Mouse (Mus musculus) midbrain, postnatal 0 days (tissue): Measurements from ENCODE around the gene Drp2. TPM values are rescaled to one million over a fixed set of nuclear protein-coding genes. Genes with fewer than 3 reads are reported as not detected.

ENCODE experiments used
- ATAC-seq: fragments of 200-750 bp; cut with Nextera tagmentation; 2 replicates; pipeline ENCODE4 v1.8.0; 2017; ENCODE audit warnings: moderate number of reproducible peaks, mild to moderate bottlenecking, moderate TSS enrichment, moderate library complexity; ENCODE audit not compliant: low FRiP score
- DNase-seq: peaks from one replicate; pipeline ENCODE4 v3.0.0-alpha.2; 2015; ENCODE audit warnings: low spot score
- H3K27ac ChIP-seq: fragments of 300-500 bp; sonication (generic); 2 replicates; pipeline ENCODE4 v1.5.1; 2014; ENCODE audit warnings: low read depth, mild to moderate bottlenecking, low read length, mixed read lengths
- H3K27me3 ChIP-seq: fragments of 300-500 bp; sonication (generic); 2 replicates; pipeline ENCODE4 v1.6.1; 2014; ENCODE audit warnings: low read length, control low read depth, mixed read lengths; ENCODE audit not compliant: insufficient read depth
- H3K36me3 ChIP-seq: fragments of 300-500 bp; sonication (generic); 2 replicates; pipeline ENCODE4 v1.6.1; 2014; ENCODE audit warnings: low read length, control low read depth, mixed read lengths; ENCODE audit not compliant: insufficient read depth
- H3K4me1 ChIP-seq: fragments of 300-500 bp; sonication (generic); 2 replicates; pipeline ENCODE4 v1.6.1; 2014; ENCODE audit warnings: mild to moderate bottlenecking, control low read depth, antibody characterized with exemption, low read length, mixed read lengths; ENCODE audit not compliant: insufficient read depth
- H3K4me2 ChIP-seq: fragments of 300-500 bp; sonication (generic); 2 replicates; pipeline ENCODE4 v1.6.1; 2014; ENCODE audit warnings: low read depth, mild to moderate bottlenecking, low read length, mixed read lengths; ENCODE audit not compliant: poor library complexity, severe bottlenecking
- H3K4me3 ChIP-seq: fragments of 300-500 bp; sonication (generic); 2 replicates; pipeline ENCODE4 v1.5.1; 2014; ENCODE audit warnings: low read depth, mild to moderate bottlenecking, low read length, moderate library complexity
- H3K9ac ChIP-seq: fragments of 300-500 bp; sonication (generic); replicated peaks from 2 replicates; pipeline ENCODE4 v1.6.1; 2014; ENCODE audit warnings: mild to moderate bottlenecking, low read length, moderate library complexity, mixed read lengths; ENCODE audit not compliant: poor library complexity, severe bottlenecking
- H3K9me3 ChIP-seq: fragments of 300-500 bp; sonication (generic); 2 replicates; pipeline ENCODE4 v1.6.1; 2016; ENCODE audit warnings: low read length, control low read depth
- CTCF ChIP-seq: IDR thresholded peaks from 2 replicates; pipeline ENCODE4 v1.5.1; 2016; ENCODE audit warnings: antibody characterized with exemption, mild to moderate bottlenecking
- WGBS: fragments of 180-500 bp; shearing (Covaris S2); extraction: QIAGEN DNeasy Blood & Tissue Kit; methylation state at CpG from one replicate; pipeline ENCODE4 v1.1.7; 2014; 5-methylcytosine and 5-hydroxymethylcytosine counted together
- polyA plus RNA-seq: library from polyadenylated mRNA; unstranded; fragments of >200 nt; fragmentation: Nextera tagmentation; extraction: Ambion mirVana; gene quantifications from 2 replicates; pipeline ENCODE4 v1.2.1, GENCODE M21; 2015
- total RNA-seq: library from RNA; depleted of rRNA; stranded (reverse); fragments of >200 nt; gene quantifications from 2 replicates; pipeline ENCODE4 v1.2.3, GENCODE M21; 2014

Gene Drp2
- total and polyA plus RNA-seq, 2 experiments from 2014 or later = 9.5 to 37.2 TPM

DNA sequence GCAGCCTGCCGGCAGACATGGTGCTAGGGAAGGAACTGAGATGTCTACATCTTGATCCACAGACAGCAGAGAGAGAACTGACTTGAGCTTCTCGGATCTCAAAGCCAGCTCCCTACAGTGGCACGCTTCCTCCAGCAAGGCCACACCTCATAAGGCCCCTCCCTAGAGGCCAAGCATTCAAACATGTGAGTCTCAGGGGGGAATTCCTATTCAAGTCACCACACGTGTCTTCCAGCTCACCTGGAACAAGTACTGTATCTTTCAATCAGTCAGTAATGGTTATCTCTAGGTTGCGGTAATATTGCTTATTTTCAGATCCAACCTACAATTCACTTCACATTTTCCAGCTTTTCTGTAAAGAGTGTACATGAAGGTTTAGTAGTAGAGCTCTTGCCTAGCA, 15.7 kb downstream of the Drp2 start:
- H3K9ac ChIP-seq = no peak overlapping the region
- ATAC-seq (no peak), DNase-seq (no peak)
- H3K4me1 ChIP-seq = no peaks in the 10 kb centered on the region
- H3K27me3 ChIP-seq = no peaks in the 10 kb centered on the region
- H3K9me3 ChIP-seq = no peaks in the 10 kb centered on the region
- no peak overlapping the region for H3K4me3 ChIP-seq
- no peaks in the 10 kb centered on the region for H3K36me3 ChIP-seq
- no peak overlapping the region for H3K4me2 ChIP-seq
- WGBS = 86% methylated on average over 5 of the region's 5 CpGs
- TF ChIP-seq CTCF = no peak
- H3K27ac ChIP-seq = no peak overlapping the region

DNA sequence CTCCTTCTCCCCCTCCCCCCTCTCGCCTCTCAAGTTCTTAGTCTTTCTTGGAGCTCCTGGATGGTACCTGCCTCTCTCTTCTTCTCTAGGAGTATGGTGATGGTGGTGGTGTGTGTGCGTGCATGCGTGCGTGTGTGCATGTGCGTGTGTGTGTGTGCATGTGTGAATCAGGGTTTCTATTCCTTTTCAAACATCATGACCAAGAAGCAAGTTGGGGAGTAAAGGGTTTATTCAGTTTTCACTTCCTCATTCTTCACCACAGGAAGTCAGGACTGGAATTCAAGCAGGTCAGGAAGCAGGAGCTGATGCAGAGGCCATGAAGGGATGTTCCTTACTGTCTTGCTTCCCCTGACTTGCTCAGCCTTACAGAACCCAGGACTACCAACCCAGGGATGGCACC, 19.9 kb downstream of the Drp2 start:
- DNase-seq (no peak), ATAC-seq (no peak)
- H3K4me2 ChIP-seq = no peak overlapping the region
- H3K27ac ChIP-seq = no peak overlapping the region
- H3K36me3 ChIP-seq = no peaks in the 10 kb centered on the region
- no peak overlapping the region for H3K9ac ChIP-seq
- no peaks in the 10 kb centered on the region for H3K9me3 ChIP-seq
- no peak for TF ChIP-seq CTCF
- WGBS = 90% methylated on average over 4 of the region's 5 CpGs
- H3K27me3 ChIP-seq = no peaks in the 10 kb centered on the region
- H3K4me3 ChIP-seq = no peak overlapping the region
- H3K4me1 ChIP-seq = no peaks in the 10 kb centered on the region

DNA sequence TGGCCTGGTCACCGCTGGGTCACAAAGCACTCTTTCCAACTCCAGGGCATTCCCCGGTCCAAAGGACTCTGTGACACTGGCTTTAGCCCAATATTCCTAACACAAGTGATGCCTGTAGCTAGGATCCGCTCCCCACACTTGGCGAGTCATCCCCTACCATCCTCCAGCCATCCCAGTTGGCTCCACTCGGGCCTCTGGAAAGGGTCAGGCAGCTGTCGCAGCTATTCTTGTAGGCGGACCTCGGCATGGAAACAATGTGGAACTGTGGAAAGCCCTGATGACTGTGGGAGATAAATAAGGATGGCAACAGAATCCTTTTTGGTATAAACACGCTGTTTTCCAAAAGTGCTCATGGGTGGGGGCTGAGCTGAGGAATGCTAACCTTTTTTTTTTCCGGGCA, 21.4 kb downstream of the Drp2 start:
- 75% methylated on average over 10 of the region's 10 CpGs for whole genome bisulfite sequencing
- Histone ChIP-seq H3K27me3 (no peaks in the 10 kb centered on the region), H3K27ac (no peak overlapping the region), H3K4me1 (no peaks in the 10 kb centered on the region), H3K4me3 (no peak overlapping the region), H3K9ac (no peak overlapping the region), H3K9me3 (no peaks in the 10 kb centered on the region), H3K4me2 (no peak overlapping the region), H3K36me3 (no peaks in the 10 kb centered on the region)
- peak; percentile 23 for DNase-seq
- no peak for ATAC-seq
- TF ChIP-seq CTCF = no peak

DNA sequence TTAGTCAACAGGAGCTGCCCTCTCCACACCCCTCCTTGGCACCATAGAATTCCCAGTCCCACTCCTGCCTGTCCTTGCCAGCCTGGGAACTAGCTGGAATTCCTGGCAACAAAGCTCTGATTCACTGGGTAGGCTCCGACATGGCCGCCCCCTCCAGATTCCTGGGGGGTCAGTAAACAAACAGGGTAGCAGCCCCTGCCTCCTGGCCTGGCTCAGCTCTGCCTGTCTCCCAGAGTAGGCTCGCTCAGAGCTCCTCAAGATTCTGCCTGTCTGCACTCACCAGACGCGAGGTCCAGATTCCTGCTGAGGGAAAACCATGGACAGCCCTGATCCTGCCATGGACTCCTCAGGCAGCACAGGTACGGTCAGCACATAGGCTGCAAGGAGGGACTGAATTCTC, 22.5 kb downstream of the Drp2 start:
- H3K27me3 ChIP-seq = no peaks in the 10 kb centered on the region
- no peak overlapping the region for H3K4me3 ChIP-seq
- H3K36me3 ChIP-seq = no peaks in the 10 kb centered on the region
- H3K4me1 ChIP-seq = no peaks in the 10 kb centered on the region
- DNase-seq (no peak), ATAC-seq (no peak)
- H3K9ac ChIP-seq = no peak overlapping the region
- TF ChIP-seq CTCF = no peak
- WGBS = 60% methylated on average over 6 of the region's 6 CpGs
- H3K27ac ChIP-seq = no peak overlapping the region
- H3K9me3 ChIP-seq = no peaks in the 10 kb centered on the region
- H3K4me2 ChIP-seq = no peak overlapping the region

DNA sequence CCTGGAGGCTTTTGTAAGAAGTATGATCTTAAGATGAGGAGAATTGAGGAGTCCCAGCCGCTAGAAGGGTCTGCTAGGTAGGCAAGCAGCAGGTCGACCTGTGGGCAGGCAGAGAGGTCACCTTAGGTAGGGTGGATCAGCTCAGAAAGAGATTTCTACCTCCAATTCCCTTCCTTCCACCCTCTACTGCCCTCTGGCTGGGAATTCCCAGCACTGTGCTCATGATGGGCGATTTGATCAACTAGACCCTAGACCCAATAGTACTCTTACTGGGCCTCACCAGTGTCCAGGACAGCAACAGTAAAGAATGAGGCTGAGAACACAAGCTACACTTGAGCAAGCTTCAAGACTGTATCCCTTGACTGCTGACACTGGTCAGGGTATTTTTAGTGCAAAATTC, 23.0 kb downstream of the Drp2 start:
- DNase-seq (no peak), ATAC-seq (no peak)
- TF ChIP-seq CTCF = peak; percentile 58
- no peaks in the 10 kb centered on the region for H3K4me1 ChIP-seq
- WGBS = 75% methylated on average over 3 of the region's 3 CpGs
- H3K36me3 ChIP-seq = no peaks in the 10 kb centered on the region
- H3K4me3 ChIP-seq = no peak overlapping the region
- no peak overlapping the region for H3K4me2 ChIP-seq
- H3K27ac ChIP-seq = no peak overlapping the region
- H3K9me3 ChIP-seq = no peaks in the 10 kb centered on the region
- H3K27me3 ChIP-seq = no peaks in the 10 kb centered on the region
- H3K9ac ChIP-seq = no peak overlapping the region

DNA sequence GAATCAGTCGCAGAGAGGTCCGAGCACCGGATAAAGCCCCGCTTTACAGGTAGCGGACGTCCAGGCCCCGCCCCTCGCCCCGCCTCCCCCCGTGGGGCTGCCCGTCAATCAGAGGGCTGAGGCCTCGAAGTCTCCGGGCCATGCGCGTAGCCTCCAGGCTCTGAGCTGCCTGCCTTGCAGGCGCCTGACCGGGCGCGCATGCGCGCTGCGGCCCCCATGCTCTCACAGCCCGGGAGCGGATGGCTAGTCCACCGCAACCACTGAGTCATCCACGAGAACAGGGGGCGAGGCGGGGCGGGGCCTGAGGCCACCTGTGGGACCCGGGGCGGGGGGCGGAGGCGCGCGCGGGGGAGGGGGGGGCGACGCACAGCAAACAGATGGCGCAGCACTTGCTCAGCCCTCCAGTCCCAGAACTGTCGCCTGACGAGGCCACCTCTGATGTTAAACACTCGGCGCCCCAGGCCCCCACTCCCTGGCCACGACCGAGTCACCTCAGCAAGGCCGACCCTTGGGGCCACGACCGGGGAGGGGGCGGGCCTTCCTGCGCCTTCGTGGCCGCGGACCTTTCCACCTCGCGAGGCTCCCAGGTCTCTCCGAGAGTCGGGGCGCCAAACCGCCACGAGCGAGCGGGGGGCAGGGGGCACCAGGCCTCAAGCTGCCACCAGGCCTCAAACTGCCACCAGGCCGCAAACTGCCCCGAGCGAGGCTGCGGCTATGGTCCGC, 70.8 kb downstream of the Drp2 start:
- H3K4me2 ChIP-seq = no peak overlapping the region
- no peak overlapping the region for H3K4me3 ChIP-seq
- no peaks in the 10 kb centered on the region for H3K9me3 ChIP-seq
- no peaks in the 10 kb centered on the region for H3K4me1 ChIP-seq
- no peak overlapping the region for H3K9ac ChIP-seq
- no peaks in the 10 kb centered on the region for H3K36me3 ChIP-seq
- DNase-seq (no peak), ATAC-seq (peak; percentile 38; the same call in 1 of the 2 replicates)
- no peak for TF ChIP-seq CTCF
- no peaks in the 10 kb centered on the region for H3K27me3 ChIP-seq
- H3K27ac ChIP-seq = no peak overlapping the region
- 74% methylated on average over 46 of the region's 67 CpGs for WGBS
